Mouse (Mus musculus): ENCODE data around the gene Cluap1.
"Not testable (repeated sequence)": the region's sequence is repeated elsewhere in the genome, so short reads cannot be mapped to it uniquely, and the experiment has no call there.

The Cluap1 gene

DNA sequence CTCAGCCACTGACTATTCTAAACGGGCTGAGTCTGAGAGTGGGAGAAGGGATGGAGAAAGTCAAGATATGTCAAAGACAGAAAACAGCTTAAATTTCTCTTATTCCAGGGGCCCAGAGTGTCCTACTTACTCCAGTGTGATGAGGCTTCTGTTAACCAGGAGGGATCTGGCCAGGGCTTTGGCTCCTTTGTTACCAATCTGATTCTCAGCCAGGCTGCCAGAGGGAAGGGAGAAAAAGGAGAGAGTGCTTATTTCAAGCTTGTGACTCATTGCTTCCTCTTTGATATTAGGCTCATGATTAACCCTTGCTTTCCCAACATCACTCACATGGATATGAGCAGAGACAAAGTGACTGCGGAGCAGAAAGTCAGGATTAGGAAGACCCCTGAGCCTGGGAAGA is 50.7 kb downstream of the Cluap1 start:
- Histone ChIP-seq H3K4me1 (replicated peaks; ENCODE audit: low read depth, low read length) (peaks cover 6% of the 10 kb centered on the region; the same call in 1 of the 2 replicates), H3K36me3 (ENCODE audit: insufficient read depth, low read length) (no peaks in the 10 kb centered on the region), H3K4me3 (replicated peaks; ENCODE audit: low read length) (no peak overlapping the region), H3K27me3 (ENCODE audit: insufficient read depth, low read length) (no peaks in the 10 kb centered on the region), H3K9me3 (ENCODE audit: low read length) (no peaks in the 10 kb centered on the region)
- TF ChIP-seq CTCF (conservative IDR thresholded peaks at IDR 0.05; ENCODE audit: low read length), result no peak
- no peak for TF ChIP-seq POU5F1 (IDR thresholded peaks at IDR 0.05; ENCODE audit: borderline replicate concordance, low read length)
- no peak for TF ChIP-seq NANOG (IDR thresholded peaks at IDR 0.05; ENCODE audit: borderline replicate concordance, low read length)

DNA sequence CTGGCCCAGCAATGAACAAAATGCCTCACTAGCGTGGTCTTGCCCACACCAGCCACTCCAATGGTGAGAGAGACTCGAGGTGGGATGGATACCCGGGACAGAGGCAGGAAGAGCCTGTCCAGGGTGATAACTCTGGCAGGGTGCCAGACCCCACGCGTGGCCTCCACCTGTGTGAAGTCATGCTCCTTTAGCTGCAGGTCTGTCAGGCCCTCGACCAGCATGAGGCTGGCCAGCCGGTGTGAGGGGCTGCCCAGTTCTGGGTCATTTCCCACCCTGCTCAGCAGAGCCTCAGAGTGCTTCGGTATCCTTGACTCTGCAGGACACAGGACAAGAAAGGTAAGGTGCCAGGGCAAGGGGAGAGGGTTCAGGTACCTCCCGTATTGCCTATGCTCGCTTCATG is 56.4 kb downstream of the Cluap1 start:
- Histone ChIP-seq H3K27me3 (ENCODE audit: insufficient read depth, low read length) (no peaks in the 10 kb centered on the region), H3K4me3 (replicated peaks; ENCODE audit: low read length) (no peak overlapping the region), H3K4me1 (replicated peaks; ENCODE audit: low read depth, low read length) (peaks cover 6% of the 10 kb centered on the region; the same call in 1 of the 2 replicates), H3K9me3 (ENCODE audit: low read length) (no peaks in the 10 kb centered on the region), H3K36me3 (ENCODE audit: insufficient read depth, low read length) (no peaks in the 10 kb centered on the region)
- TF ChIP-seq POU5F1 (IDR thresholded peaks at IDR 0.05; ENCODE audit: borderline replicate concordance, low read length), result no peak
- TF ChIP-seq CTCF (conservative IDR thresholded peaks at IDR 0.05; ENCODE audit: low read length), result no peak

- no peak overlapping the region for H3K4me3 ChIP-seq (replicated peaks; ENCODE audit: low read length)
- no peak for TF ChIP-seq NANOG (IDR thresholded peaks at IDR 0.05; ENCODE audit: borderline replicate concordance, low read length)
- no peak for TF ChIP-seq POU5F1 (IDR thresholded peaks at IDR 0.05; ENCODE audit: borderline replicate concordance, low read length)
- no peak for TF ChIP-seq CTCF (conservative IDR thresholded peaks at IDR 0.05; ENCODE audit: low read length)
- no peaks in the 10 kb centered on the region for H3K36me3 ChIP-seq (ENCODE audit: insufficient read depth, low read length)
- no peaks in the 10 kb centered on the region for H3K9me3 ChIP-seq (ENCODE audit: low read length)
- peaks cover 6% of the 10 kb centered on the region; the same call in 1 of the 2 replicates for H3K4me1 ChIP-seq (replicated peaks; ENCODE audit: low read depth, low read length)
- H3K27me3 ChIP-seq (ENCODE audit: insufficient read depth, low read length), result no peaks in the 10 kb centered on the region
Measured at GRCm38 (mm10) chr16:3965534-3965933, 56.9 kb downstream of the Cluap1 start.

- not testable (repeated sequence) for H3K27me3 ChIP-seq (ENCODE audit: insufficient read depth, low read length); H3K9me3 ChIP-seq (ENCODE audit: low read length)
- H3K4me1 ChIP-seq (replicated peaks; ENCODE audit: low read depth, low read length), result peaks cover 56% of the 10 kb centered on the region
- peaks cover 24% of the 10 kb centered on the region for H3K36me3 ChIP-seq (ENCODE audit: insufficient read depth, low read length)
- peak overlapping the region; percentile 54; the same call in 1 of the 2 replicates for H3K4me3 ChIP-seq (replicated peaks; ENCODE audit: low read length)
Measured at GRCm38 (mm10) chr16:3974456-3974855, 65.9 kb downstream of the Cluap1 start.

DNA sequence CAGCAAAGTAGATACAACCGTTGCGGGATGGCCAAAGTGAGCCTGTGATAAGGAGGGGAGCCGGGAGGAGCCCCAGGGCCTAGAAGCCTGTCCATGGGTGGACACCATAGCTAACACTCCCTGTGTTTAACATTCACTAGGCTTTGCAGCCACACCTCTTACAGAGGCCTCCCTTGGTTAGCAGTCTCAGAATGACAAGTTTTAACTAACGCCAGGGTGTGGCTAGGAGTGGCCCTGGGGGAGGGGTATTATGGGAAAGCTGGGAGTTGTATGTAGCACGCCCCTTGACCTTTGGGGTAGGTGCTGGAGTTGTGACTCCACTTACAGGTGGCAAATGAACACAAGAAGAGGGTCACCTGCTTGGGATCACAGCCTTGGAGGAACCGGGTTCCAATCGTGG is 67.1 kb downstream of the Cluap1 start:
- H3K9me3 ChIP-seq (ENCODE audit: low read length), result no peaks in the 10 kb centered on the region
- peaks cover 36% of the 10 kb centered on the region for H3K36me3 ChIP-seq (ENCODE audit: insufficient read depth, low read length)

GRCm38 (mm10) chr16:3976251-3976671 is 67.7 kb downstream of the Cluap1 start, which contains the start of gene Nlrc3:
TSS of gene Nlrc3 (minus strand) at chr16:3976632.
- Histone ChIP-seq H3K36me3 (ENCODE audit: insufficient read depth, low read length) (peaks cover 42% of the 10 kb centered on the region), H3K9me3 (ENCODE audit: low read length) (no peaks in the 10 kb centered on the region), H3K4me3 (replicated peaks; ENCODE audit: low read length) (peak within 1 kb of the TSS; percentile 65), H3K4me1 (replicated peaks; ENCODE audit: low read depth, low read length) (peaks cover 61% of the 10 kb centered on the region), H3K27me3 (ENCODE audit: insufficient read depth, low read length) (no peaks in the 10 kb centered on the region)
- no peak for TF ChIP-seq CTCF (conservative IDR thresholded peaks at IDR 0.05; ENCODE audit: low read length)
- no peak for TF ChIP-seq NANOG (IDR thresholded peaks at IDR 0.05; ENCODE audit: borderline replicate concordance, low read length)
- TF ChIP-seq POU5F1 (IDR thresholded peaks at IDR 0.05; ENCODE audit: borderline replicate concordance, low read length), result no peak

More for the DNA sequence above, 67.1 kb downstream of the Cluap1 start:
- no peaks in the 10 kb centered on the region for H3K27me3 ChIP-seq (ENCODE audit: insufficient read depth, low read length)
- no peak for TF ChIP-seq CTCF (conservative IDR thresholded peaks at IDR 0.05; ENCODE audit: low read length)
- no peak for TF ChIP-seq NANOG (IDR thresholded peaks at IDR 0.05; ENCODE audit: borderline replicate concordance, low read length)
- TF ChIP-seq POU5F1 (IDR thresholded peaks at IDR 0.05; ENCODE audit: borderline replicate concordance, low read length), result no peak
- H3K4me1 ChIP-seq (replicated peaks; ENCODE audit: low read depth, low read length), result peaks cover 61% of the 10 kb centered on the region
- H3K4me3 ChIP-seq (replicated peaks; ENCODE audit: low read length), result peak overlapping the region; percentile 65

- H3K36me3 ChIP-seq (ENCODE audit: insufficient read depth, low read length), result peaks cover 47% of the 10 kb centered on the region
- TF ChIP-seq POU5F1 (IDR thresholded peaks at IDR 0.05; ENCODE audit: borderline replicate concordance, low read length), result no peak
- H3K27me3 ChIP-seq (ENCODE audit: insufficient read depth, low read length), result no peaks in the 10 kb centered on the region
- no peaks in the 10 kb centered on the region for H3K9me3 ChIP-seq (ENCODE audit: low read length)
- H3K4me1 ChIP-seq (replicated peaks; ENCODE audit: low read depth, low read length), result peaks cover 61% of the 10 kb centered on the region
- peak overlapping the region; percentile 65 for H3K4me3 ChIP-seq (replicated peaks; ENCODE audit: low read length)
Measured at GRCm38 (mm10) chr16:3976712-3977111, 68.1 kb downstream of the Cluap1 start.

DNA sequence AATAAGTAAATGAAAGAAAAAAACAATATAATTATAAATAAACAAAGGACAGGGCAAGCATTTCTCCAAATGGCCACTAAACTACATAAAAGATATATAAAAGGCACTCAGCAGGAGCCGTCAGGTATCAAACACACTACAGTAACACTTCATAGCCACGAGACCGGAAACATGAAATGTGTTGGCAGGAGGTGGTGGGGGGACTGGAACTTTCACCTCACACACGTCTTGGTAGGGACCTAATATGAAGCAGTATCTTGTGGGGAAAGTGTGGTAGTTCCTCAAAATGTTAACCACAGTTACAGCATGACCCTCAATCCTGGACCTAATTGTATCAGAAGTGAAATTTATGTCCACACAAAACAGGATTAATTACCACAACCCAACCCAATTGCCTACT is 73.6 kb downstream of the Cluap1 start:
- no peak for TF ChIP-seq CTCF (conservative IDR thresholded peaks at IDR 0.05; ENCODE audit: low read length)
- no peak for TF ChIP-seq POU5F1 (IDR thresholded peaks at IDR 0.05; ENCODE audit: borderline replicate concordance, low read length)
- TF ChIP-seq NANOG (IDR thresholded peaks at IDR 0.05; ENCODE audit: borderline replicate concordance, low read length), result no peak
- Histone ChIP-seq H3K27me3 (ENCODE audit: insufficient read depth, low read length) (no peaks in the 10 kb centered on the region), H3K9me3 (ENCODE audit: low read length) (no peaks in the 10 kb centered on the region), H3K4me1 (replicated peaks; ENCODE audit: low read depth, low read length) (peaks cover 58% of the 10 kb centered on the region), H3K4me3 (replicated peaks; ENCODE audit: low read length) (no peak overlapping the region), H3K36me3 (ENCODE audit: insufficient read depth, low read length) (peaks cover 100% of the 10 kb centered on the region)

- H3K4me1 ChIP-seq (replicated peaks; ENCODE audit: low read depth, low read length), result peaks cover 48% of the 10 kb centered on the region
- no peaks in the 10 kb centered on the region for H3K27me3 ChIP-seq (ENCODE audit: insufficient read depth, low read length)
- H3K36me3 ChIP-seq (ENCODE audit: insufficient read depth, low read length), result peaks cover 100% of the 10 kb centered on the region
- TF ChIP-seq CTCF (conservative IDR thresholded peaks at IDR 0.05; ENCODE audit: low read length), result no peak
- TF ChIP-seq NANOG (IDR thresholded peaks at IDR 0.05; ENCODE audit: borderline replicate concordance, low read length), result no peak
- no peak for TF ChIP-seq POU5F1 (IDR thresholded peaks at IDR 0.05; ENCODE audit: borderline replicate concordance, low read length)
- H3K9me3 ChIP-seq (ENCODE audit: low read length), result no peaks in the 10 kb centered on the region
- peak overlapping the region; percentile 48; the same call in 1 of the 2 replicates for H3K4me3 ChIP-seq (replicated peaks; ENCODE audit: low read length)
Measured at GRCm38 (mm10) chr16:3983146-3983700, 74.6 kb downstream of the Cluap1 start.

Data from E14TG2a.4 (cell line).